Mouse (Mus musculus) C2C12 (cell line): ENCODE data around the gene Hoxd10.

Experiments used
- CEBPB ChIP-seq: IDR thresholded peaks from one replicate; pipeline ENCODE4 v1.6.1; 2011; ENCODE audit warnings: low read depth, mild to moderate bottlenecking, control low read depth, moderate library complexity
- CTCF ChIP-seq: IDR thresholded peaks from one replicate; pipeline ENCODE4 v1.5.1; 2011; ENCODE audit not compliant: control insufficient read depth, insufficient read depth, insufficient read length

- TF ChIP-seq CTCF = no peak
- no peak for TF ChIP-seq CEBPB
Observed at GRCm38 (mm10) chr2:74657251-74658023, 34.3 kb upstream of the Hoxd10 start.
